Mouse (Mus musculus): ENCODE results near the gene Spata13. TPM values are rescaled to one million over a fixed set of nuclear protein-coding genes. Genes with fewer than 3 reads are reported as not detected.

Spata13 gene
- polyA plus RNA-seq, 1 experiment from 2014 or later, result 31.6 TPM

GRCm38 (mm10) chr14:60643098-60643870 is 9.5 kb downstream of the Spata13 start:
- 10% methylated on average over 14 of the region's 14 CpGs for WGBS
- no peak overlapping the region for H3K4me3 ChIP-seq (replicated peaks; ENCODE audit: low read depth, low read length)

DNA sequence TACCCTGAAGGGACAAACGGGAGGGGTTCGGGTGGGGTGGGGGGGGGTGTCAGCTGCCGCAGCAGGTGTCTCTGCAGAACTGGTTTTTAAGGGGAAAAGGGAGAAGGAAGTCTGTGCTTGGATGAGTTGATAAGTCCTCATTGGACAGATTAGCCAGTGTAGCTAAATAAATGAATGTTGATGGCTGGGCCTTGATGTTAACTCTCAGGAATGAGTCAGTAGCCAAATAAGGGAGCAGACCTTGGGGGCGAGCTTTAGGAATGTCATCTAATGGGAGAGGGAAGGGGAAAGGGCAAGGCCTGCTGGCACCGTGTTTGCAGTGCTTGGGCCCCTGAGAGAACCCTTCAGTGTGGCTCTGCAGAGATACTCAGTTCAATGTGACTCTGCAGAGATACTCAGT is 12.6 kb downstream of the Spata13 start:
- Histone ChIP-seq H3K27ac (replicated peaks; ENCODE audit: low read depth, low read length) (no peak overlapping the region), H3K27me3 (ENCODE audit: control insufficient read depth, insufficient read depth, low read length) (no peaks in the 10 kb centered on the region), H3K4me2 (ENCODE audit: low read length) (no peak overlapping the region), H3K4me3 (replicated peaks; ENCODE audit: low read depth, low read length) (no peak overlapping the region), H3K36me3 (ENCODE audit: control insufficient read depth, insufficient read depth, low read length) (peaks cover 4% of the 10 kb centered on the region; the same call in 1 of the 2 replicates), H3K9ac (replicated peaks; ENCODE audit: low read length) (no peak overlapping the region), H3K9me3 (ENCODE audit: control insufficient read depth, low read length) (no peaks in the 10 kb centered on the region), H3K4me1 (ENCODE audit: control insufficient read depth, insufficient read depth, low read length) (peaks cover 24% of the 10 kb centered on the region)
- no peak for ATAC-seq (ENCODE audit: low FRiP score, low TSS enrichment)
- whole genome bisulfite sequencing, result 76% methylated on average over 5 of the region's 5 CpGs
- DNase-seq, result no peak

More at GRCm38 (mm10) chr14:60643098-60643870, 9.5 kb downstream of the Spata13 start:
- DNase-seq (peak; percentile 72), ATAC-seq (ENCODE audit: low FRiP score, low TSS enrichment) (peak; percentile 66; the same call in 1 of the 2 replicates)
- Histone ChIP-seq H3K36me3 (ENCODE audit: control insufficient read depth, insufficient read depth, low read length) (peaks cover 4% of the 10 kb centered on the region; the same call in 1 of the 2 replicates), H3K9me3 (ENCODE audit: control insufficient read depth, low read length) (no peaks in the 10 kb centered on the region), H3K4me2 (ENCODE audit: low read length) (peak overlapping the region; percentile 9), H3K27me3 (ENCODE audit: control insufficient read depth, insufficient read depth, low read length) (no peaks in the 10 kb centered on the region), H3K9ac (replicated peaks; ENCODE audit: low read length) (no peak overlapping the region), H3K27ac (replicated peaks; ENCODE audit: low read depth, low read length) (peak overlapping the region; percentile 76), H3K4me1 (ENCODE audit: control insufficient read depth, insufficient read depth, low read length) (peaks cover 26% of the 10 kb centered on the region)

GRCm38 (mm10) chr14:60647885-60648284 is 14.1 kb downstream of the Spata13 start:
- Histone ChIP-seq H3K36me3 (ENCODE audit: control insufficient read depth, insufficient read depth, low read length) (peaks cover 4% of the 10 kb centered on the region; the same call in 1 of the 2 replicates), H3K4me1 (ENCODE audit: control insufficient read depth, insufficient read depth, low read length) (peaks cover 10% of the 10 kb centered on the region), H3K4me2 (ENCODE audit: low read length) (no peak overlapping the region), H3K27me3 (ENCODE audit: control insufficient read depth, insufficient read depth, low read length) (no peaks in the 10 kb centered on the region), H3K9me3 (ENCODE audit: control insufficient read depth, low read length) (no peaks in the 10 kb centered on the region), H3K4me3 (replicated peaks; ENCODE audit: low read depth, low read length) (no peak overlapping the region), H3K9ac (replicated peaks; ENCODE audit: low read length) (no peak overlapping the region), H3K27ac (replicated peaks; ENCODE audit: low read depth, low read length) (no peak overlapping the region)
- DNase-seq, result no peak
- no peak for ATAC-seq (ENCODE audit: low FRiP score, low TSS enrichment)
- WGBS, result 85% methylated on average over 7 of the region's 7 CpGs

- Histone ChIP-seq H3K4me1 (ENCODE audit: control insufficient read depth, insufficient read depth, low read length) (no peaks in the 10 kb centered on the region), H3K27me3 (ENCODE audit: control insufficient read depth, insufficient read depth, low read length) (no peaks in the 10 kb centered on the region), H3K9ac (replicated peaks; ENCODE audit: low read length) (no peak overlapping the region), H3K27ac (replicated peaks; ENCODE audit: low read depth, low read length) (no peak overlapping the region), H3K9me3 (ENCODE audit: control insufficient read depth, low read length) (no peaks in the 10 kb centered on the region), H3K4me2 (ENCODE audit: low read length) (no peak overlapping the region), H3K36me3 (ENCODE audit: control insufficient read depth, insufficient read depth, low read length) (peaks cover 4% of the 10 kb centered on the region; the same call in 1 of the 2 replicates), H3K4me3 (replicated peaks; ENCODE audit: low read depth, low read length) (no peak overlapping the region)
- no peak for ATAC-seq (ENCODE audit: low FRiP score, low TSS enrichment)
- WGBS, result 88% methylated on average over 1 of the region's 1 CpGs
- DNase-seq, result no peak
Measured at GRCm38 (mm10) chr14:60648956-60649355, 15.2 kb downstream of the Spata13 start.

DNA sequence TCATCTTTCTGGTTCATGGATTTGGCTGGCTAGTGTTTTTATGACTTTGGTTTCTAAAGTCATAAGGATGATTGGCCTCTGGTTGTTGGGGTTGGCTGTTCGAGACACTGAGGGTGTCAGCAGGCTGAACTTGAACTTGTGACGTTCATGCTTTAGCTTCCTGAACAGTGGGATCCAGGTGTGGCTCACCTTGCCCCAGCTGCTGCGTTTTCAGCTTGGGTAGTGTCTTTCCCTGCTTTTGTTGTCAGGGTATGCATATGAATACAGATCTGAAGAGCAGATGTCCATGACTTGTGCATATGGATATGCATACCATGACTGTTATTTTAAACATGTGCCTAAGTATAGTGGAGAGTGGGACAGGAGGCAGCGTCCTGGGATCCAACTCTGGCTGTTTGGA is 19.4 kb downstream of the Spata13 start:
- Histone ChIP-seq H3K27ac (replicated peaks; ENCODE audit: low read depth, low read length) (no peak overlapping the region), H3K4me3 (replicated peaks; ENCODE audit: low read depth, low read length) (no peak overlapping the region), H3K9ac (replicated peaks; ENCODE audit: low read length) (no peak overlapping the region), H3K36me3 (ENCODE audit: control insufficient read depth, insufficient read depth, low read length) (no peaks in the 10 kb centered on the region), H3K27me3 (ENCODE audit: control insufficient read depth, insufficient read depth, low read length) (no peaks in the 10 kb centered on the region), H3K4me1 (ENCODE audit: control insufficient read depth, insufficient read depth, low read length) (0 out of 2 replicates have a peak, but pooled peaks cover 2% of the 10 kb centered on the region), H3K9me3 (ENCODE audit: control insufficient read depth, low read length) (no peaks in the 10 kb centered on the region), H3K4me2 (ENCODE audit: low read length) (no peak overlapping the region)
- WGBS, result 65% methylated on average over 4 of the region's 4 CpGs
- DNase-seq (no peak), ATAC-seq (ENCODE audit: low FRiP score, low TSS enrichment) (no peak)

- DNase-seq, result no peak
Measured at GRCm38 (mm10) chr14:60653977-60654376, 20.2 kb downstream of the Spata13 start.

GRCm38 (mm10) chr14:60654708-60655107 is 20.9 kb downstream of the Spata13 start:
- 0 out of 2 replicates have a peak, but pooled peaks cover 2% of the 10 kb centered on the region for H3K4me1 ChIP-seq (ENCODE audit: control insufficient read depth, insufficient read depth, low read length)
- no peak overlapping the region for H3K27ac ChIP-seq (replicated peaks; ENCODE audit: low read depth, low read length)
- DNase-seq, result no peak
- 86% methylated on average over 11 of the region's 11 CpGs for WGBS
- no peak overlapping the region for H3K4me2 ChIP-seq (ENCODE audit: low read length)
- H3K9ac ChIP-seq (replicated peaks; ENCODE audit: low read length), result no peak overlapping the region
- ATAC-seq (ENCODE audit: low FRiP score, low TSS enrichment), result no peak
- H3K36me3 ChIP-seq (ENCODE audit: control insufficient read depth, insufficient read depth, low read length), result no peaks in the 10 kb centered on the region
- no peaks in the 10 kb centered on the region for H3K9me3 ChIP-seq (ENCODE audit: control insufficient read depth, low read length)
- no peaks in the 10 kb centered on the region for H3K27me3 ChIP-seq (ENCODE audit: control insufficient read depth, insufficient read depth, low read length)
- H3K4me3 ChIP-seq (replicated peaks; ENCODE audit: low read depth, low read length), result no peak overlapping the region

More at GRCm38 (mm10) chr14:60653977-60654376, 20.2 kb downstream of the Spata13 start:
- no peak for ATAC-seq (ENCODE audit: low FRiP score, low TSS enrichment)
- Histone ChIP-seq H3K36me3 (ENCODE audit: control insufficient read depth, insufficient read depth, low read length) (no peaks in the 10 kb centered on the region), H3K9me3 (ENCODE audit: control insufficient read depth, low read length) (no peaks in the 10 kb centered on the region), H3K27me3 (ENCODE audit: control insufficient read depth, insufficient read depth, low read length) (no peaks in the 10 kb centered on the region), H3K4me1 (ENCODE audit: control insufficient read depth, insufficient read depth, low read length) (0 out of 2 replicates have a peak, but pooled peaks cover 2% of the 10 kb centered on the region), H3K4me2 (ENCODE audit: low read length) (no peak overlapping the region), H3K4me3 (replicated peaks; ENCODE audit: low read depth, low read length) (no peak overlapping the region), H3K9ac (replicated peaks; ENCODE audit: low read length) (no peak overlapping the region), H3K27ac (replicated peaks; ENCODE audit: low read depth, low read length) (no peak overlapping the region)
- 68% methylated on average over 5 of the region's 5 CpGs for WGBS

- Histone ChIP-seq H3K27ac (replicated peaks; ENCODE audit: low read depth, low read length) (no peak overlapping the region), H3K27me3 (ENCODE audit: control insufficient read depth, insufficient read depth, low read length) (no peaks in the 10 kb centered on the region), H3K9ac (replicated peaks; ENCODE audit: low read length) (no peak overlapping the region), H3K4me2 (ENCODE audit: low read length) (no peak overlapping the region), H3K36me3 (ENCODE audit: control insufficient read depth, insufficient read depth, low read length) (no peaks in the 10 kb centered on the region), H3K9me3 (ENCODE audit: control insufficient read depth, low read length) (no peaks in the 10 kb centered on the region), H3K4me1 (ENCODE audit: control insufficient read depth, insufficient read depth, low read length) (0 out of 2 replicates have a peak, but pooled peaks cover 2% of the 10 kb centered on the region), H3K4me3 (replicated peaks; ENCODE audit: low read depth, low read length) (no peak overlapping the region)
- 88% methylated on average over 15 of the region's 15 CpGs for WGBS
- ATAC-seq (ENCODE audit: low FRiP score, low TSS enrichment) (no peak), DNase-seq (peak; percentile 58)
Measured at GRCm38 (mm10) chr14:60655941-60656700, 22.3 kb downstream of the Spata13 start.
